Mouse (Mus musculus) urinary bladder, postnatal 14 days (tissue): ENCODE measurements around the gene Slamf9.

ENCODE experiments used
- DNase-seq: peaks from one replicate; pipeline ENCODE4 v3.0.0; 2021; ENCODE audit warnings: low spot score

The Slamf9 gene

GRCm38 (mm10) chr1:172513525-172514212, 38.5 kb downstream of the Slamf9 start:
- DNase-seq: no peak

DNA sequence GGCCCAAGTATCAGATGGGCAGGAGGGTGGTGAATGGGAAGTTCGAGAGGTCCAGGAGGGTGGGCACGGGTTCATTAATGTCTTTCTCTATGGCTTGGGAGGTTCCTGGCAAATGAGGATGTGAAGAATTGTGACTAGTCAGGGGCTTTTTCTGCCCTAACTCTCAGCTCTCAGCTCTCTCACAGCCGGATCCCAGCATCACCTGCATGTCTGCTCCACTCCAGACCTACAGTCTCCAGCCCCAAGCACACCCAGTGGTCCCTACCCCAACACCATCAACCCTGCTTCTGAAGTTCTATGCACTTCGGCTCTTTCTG, 39.0 kb downstream of the Slamf9 start:
- no peak for DNase-seq

GRCm38 (mm10) chr1:172514551-172515268, 39.6 kb downstream of the Slamf9 start:
- no peak for DNase-seq

GRCm38 (mm10) chr1:172515396-172515795, 40.2 kb downstream of the Slamf9 start:
- no peak for DNase-seq

- no peak for DNase-seq
Measured at GRCm38 (mm10) chr1:172518013-172518412, 42.9 kb downstream of the Slamf9 start.

- no peak for DNase-seq
Measured at GRCm38 (mm10) chr1:172519644-172520043, 44.5 kb downstream of the Slamf9 start.

GRCm38 (mm10) chr1:172520576-172521440, 45.6 kb downstream of the Slamf9 start, which contains the start of gene Cfap45:
Cfap45 (plus strand) TSS chr1:172520801.
- DNase-seq: peak; percentile 85

DNA sequence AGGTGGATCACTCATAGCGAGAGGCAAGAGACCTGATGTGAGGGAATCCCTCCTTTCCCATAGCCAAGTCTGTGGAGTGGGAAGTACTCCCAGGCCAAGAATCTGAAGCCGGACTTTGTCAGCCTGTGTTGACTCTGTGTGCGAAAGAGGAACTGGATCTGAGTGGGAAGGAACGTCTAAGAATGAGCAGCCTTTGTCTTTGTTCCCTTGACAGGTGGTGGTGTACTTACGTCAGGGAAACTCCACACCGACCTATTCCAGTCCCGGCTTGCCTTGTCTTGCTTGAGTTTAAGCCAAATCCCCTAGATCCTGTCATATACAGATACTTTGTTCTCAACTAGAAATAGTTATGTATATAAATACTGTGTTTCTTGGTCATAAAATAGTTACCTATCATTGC, 47.4 kb downstream of the Slamf9 start:
- no peak for DNase-seq

DNA sequence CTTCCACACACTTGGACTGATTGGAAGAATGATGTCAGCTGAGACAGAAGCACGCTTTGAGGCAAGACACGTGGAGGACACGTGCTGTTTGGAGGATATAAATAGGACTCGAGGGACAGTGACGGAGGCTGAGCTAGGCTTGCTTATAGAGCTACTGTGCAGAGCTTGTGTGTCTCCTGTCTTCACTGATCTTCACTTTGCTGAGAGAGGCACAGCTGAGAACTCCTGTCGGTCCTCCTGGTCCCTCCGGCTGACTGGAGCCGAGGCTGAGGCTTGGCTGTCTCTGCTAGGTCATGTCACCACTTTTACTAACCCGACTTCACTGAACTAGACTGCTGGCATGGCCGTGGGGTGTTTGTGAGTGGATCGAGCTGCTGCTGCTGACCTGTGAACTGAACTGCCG, 48.5 kb downstream of the Slamf9 start:
- peak; percentile 28 for DNase-seq

GRCm38 (mm10) chr1:172525027-172525764, 50.0 kb downstream of the Slamf9 start:
- DNase-seq: peak; percentile 48

DNA sequence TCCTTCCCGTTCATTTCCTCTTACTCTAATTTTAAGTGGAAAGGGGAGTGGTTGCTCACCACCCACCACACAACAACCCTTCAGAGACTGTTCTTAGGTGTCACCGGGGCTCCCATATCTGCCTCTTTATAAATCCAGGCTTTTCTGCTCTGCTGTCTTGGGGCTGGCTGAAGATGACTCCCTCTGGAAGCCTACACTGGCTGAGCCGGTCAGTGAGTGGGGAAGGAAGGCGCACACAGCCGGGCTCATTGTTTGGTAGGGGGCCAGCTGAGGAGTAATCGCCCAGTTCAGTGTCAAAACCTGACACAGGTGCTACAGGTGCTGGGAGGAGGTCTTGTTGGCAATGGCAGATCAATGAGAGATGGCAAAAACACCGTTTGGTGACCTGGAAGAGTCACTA, 50.8 kb downstream of the Slamf9 start:
- DNase-seq: no peak

DNA sequence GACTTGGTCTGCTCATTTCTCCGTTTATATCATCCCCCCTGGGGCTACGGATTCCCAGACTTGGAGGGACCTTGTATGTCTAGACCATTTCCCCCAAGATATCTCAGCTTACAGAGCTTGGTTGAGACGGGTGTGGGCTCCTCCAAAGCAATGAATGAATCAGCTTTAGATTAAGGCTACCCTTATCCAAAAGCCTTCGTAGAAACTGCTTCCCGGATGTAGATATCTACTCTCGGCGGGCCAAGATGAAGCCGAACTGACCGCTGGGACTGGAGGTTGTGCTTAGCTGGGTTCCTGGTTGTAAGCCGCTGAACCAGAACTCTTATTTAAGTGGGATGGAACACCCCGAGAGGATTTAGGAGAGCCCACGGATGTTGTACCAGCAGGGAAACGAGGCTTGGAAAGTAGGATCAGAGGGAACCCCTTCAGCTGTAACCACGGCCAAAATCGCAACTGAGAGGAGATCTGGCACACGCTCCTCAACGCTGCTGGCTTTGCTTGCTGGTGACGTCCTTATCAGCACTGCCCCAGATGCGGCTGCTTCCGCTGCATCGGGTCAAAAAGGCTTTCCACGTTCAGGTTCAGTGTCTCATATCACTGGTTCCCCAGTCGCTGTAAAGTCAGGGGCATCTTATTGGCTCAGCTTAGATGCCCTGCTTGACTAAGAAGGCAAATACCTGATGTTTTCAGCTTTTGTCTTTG, 51.4 kb downstream of the Slamf9 start:
- no peak for DNase-seq

- no peak for DNase-seq
Measured at GRCm38 (mm10) chr1:172527431-172527830, 52.3 kb downstream of the Slamf9 start.
